Mouse (Mus musculus): ENCODE measurements around the gene Spats1. TPM values are rescaled to one million over a fixed set of nuclear protein-coding genes. Genes with fewer than 3 reads are reported as not detected.

The Spats1 gene
- total and polyA plus RNA-seq, 2 experiments from 2014 or later: 1.0 TPM; not detected in 1

- Histone ChIP-seq H3K36me3 (replicated peaks; ENCODE audit: control insufficient read depth, insufficient read depth, low read length) (no peaks in the 10 kb centered on the region), H3K9ac (replicated peaks; ENCODE audit: low read depth, low read length) (no peak overlapping the region), H3K4me1 (ENCODE audit: control insufficient read depth, insufficient read depth) (peaks cover 18% of the 10 kb centered on the region; the same call in 1 of the 2 replicates), H3K4me2 (ENCODE audit: low read depth, low read length) (no peak overlapping the region), H3K27me3 (ENCODE audit: control insufficient read depth, insufficient read depth, low read length) (no peaks in the 10 kb centered on the region), H3K4me3 (ENCODE audit: low read depth, low read length) (no peak overlapping the region), H3K9me3 (replicated peaks; ENCODE audit: control insufficient read depth, low read length) (no peaks in the 10 kb centered on the region), H3K27ac (ENCODE audit: low read depth) (no peak overlapping the region)
- 36% methylated on average over 4 of the region's 4 CpGs for WGBS
- DNase-seq (ENCODE audit: low spot score): no peak
- ATAC-seq (ENCODE audit: insufficient read depth, low read depth): no peak
- no peak for TF ChIP-seq CTCF (IDR thresholded peaks at IDR 0.05; ENCODE audit: low read depth)
- no peak for TF ChIP-seq EP300 (IDR thresholded peaks at IDR 0.05; ENCODE audit: low read depth)
Observed at GRCm38 (mm10) chr17:45500981-45501380, 25.8 kb upstream of the Spats1 start.

DNA sequence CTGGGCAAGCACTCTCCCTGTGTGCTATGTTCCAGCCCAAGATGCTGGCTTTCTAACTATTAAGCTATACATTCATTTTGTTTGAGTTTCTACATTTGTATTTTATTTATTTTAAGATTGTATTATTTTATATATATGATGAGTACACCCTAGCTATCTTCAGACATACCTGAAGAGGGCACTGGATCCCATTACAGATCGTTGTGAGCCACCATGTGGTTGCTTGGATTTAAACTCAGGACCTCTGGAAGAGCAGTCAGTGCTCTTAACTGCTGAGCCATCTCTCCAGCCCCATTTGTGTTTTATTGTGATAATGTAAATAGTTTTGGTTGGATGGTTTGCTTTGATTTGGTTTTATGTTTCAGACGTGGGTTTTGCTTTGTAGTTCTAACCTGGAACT, 24.3 kb upstream of the Spats1 start:
- no peaks in the 10 kb centered on the region for H3K36me3 ChIP-seq (replicated peaks; ENCODE audit: control insufficient read depth, insufficient read depth, low read length)
- 57% methylated on average over 2 of the region's 2 CpGs for WGBS
- H3K4me2 ChIP-seq (ENCODE audit: low read depth, low read length): no peak overlapping the region
- DNase-seq (ENCODE audit: low spot score) (no peak), ATAC-seq (ENCODE audit: insufficient read depth, low read depth) (no peak)
- H3K27me3 ChIP-seq (ENCODE audit: control insufficient read depth, insufficient read depth, low read length): no peaks in the 10 kb centered on the region
- H3K9ac ChIP-seq (replicated peaks; ENCODE audit: low read depth, low read length): no peak overlapping the region
- peaks cover 18% of the 10 kb centered on the region; the same call in 1 of the 2 replicates for H3K4me1 ChIP-seq (ENCODE audit: control insufficient read depth, insufficient read depth)
- H3K27ac ChIP-seq (ENCODE audit: low read depth): no peak overlapping the region
- no peaks in the 10 kb centered on the region for H3K9me3 ChIP-seq (replicated peaks; ENCODE audit: control insufficient read depth, low read length)
- TF ChIP-seq CTCF (IDR thresholded peaks at IDR 0.05; ENCODE audit: low read depth): no peak
- no peak for TF ChIP-seq EP300 (IDR thresholded peaks at IDR 0.05; ENCODE audit: low read depth)
- H3K4me3 ChIP-seq (ENCODE audit: low read depth, low read length): no peak overlapping the region

DNA sequence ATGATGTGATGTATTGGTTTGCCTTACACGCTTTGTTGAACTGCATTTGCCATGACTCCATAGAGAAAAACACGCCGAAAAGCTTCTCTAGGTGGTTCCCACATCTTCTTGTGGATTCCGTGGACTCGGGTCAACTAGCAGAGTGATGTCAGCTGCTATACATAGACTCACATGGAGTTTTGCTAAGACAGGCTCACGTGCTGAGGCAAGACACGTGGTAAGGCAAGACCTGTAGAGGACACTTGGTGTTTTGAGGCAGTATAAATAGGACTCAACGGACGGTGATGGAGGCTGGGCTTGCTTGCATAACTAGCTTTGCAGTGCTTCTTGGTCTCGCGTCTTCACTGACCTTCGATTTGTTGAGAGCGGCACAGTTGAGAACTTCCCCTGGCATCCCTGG, 23.2 kb upstream of the Spats1 start:
- WGBS: 47% methylated on average over 13 of the region's 13 CpGs
- no peak overlapping the region for H3K4me3 ChIP-seq (ENCODE audit: low read depth, low read length)
- no peak overlapping the region for H3K27ac ChIP-seq (ENCODE audit: low read depth)
- no peaks in the 10 kb centered on the region for H3K36me3 ChIP-seq (replicated peaks; ENCODE audit: control insufficient read depth, insufficient read depth, low read length)
- H3K9ac ChIP-seq (replicated peaks; ENCODE audit: low read depth, low read length): no peak overlapping the region
- no peak overlapping the region for H3K4me2 ChIP-seq (ENCODE audit: low read depth, low read length)
- DNase-seq (ENCODE audit: low spot score) (peak; percentile 35), ATAC-seq (ENCODE audit: insufficient read depth, low read depth) (peak; percentile 82)
- H3K4me1 ChIP-seq (ENCODE audit: control insufficient read depth, insufficient read depth): peaks cover 18% of the 10 kb centered on the region; the same call in 1 of the 2 replicates
- H3K27me3 ChIP-seq (ENCODE audit: control insufficient read depth, insufficient read depth, low read length): no peaks in the 10 kb centered on the region
- TF ChIP-seq EP300 (IDR thresholded peaks at IDR 0.05; ENCODE audit: low read depth): no peak
- TF ChIP-seq CTCF (IDR thresholded peaks at IDR 0.05; ENCODE audit: low read depth): no peak
- no peaks in the 10 kb centered on the region for H3K9me3 ChIP-seq (replicated peaks; ENCODE audit: control insufficient read depth, low read length)

DNA sequence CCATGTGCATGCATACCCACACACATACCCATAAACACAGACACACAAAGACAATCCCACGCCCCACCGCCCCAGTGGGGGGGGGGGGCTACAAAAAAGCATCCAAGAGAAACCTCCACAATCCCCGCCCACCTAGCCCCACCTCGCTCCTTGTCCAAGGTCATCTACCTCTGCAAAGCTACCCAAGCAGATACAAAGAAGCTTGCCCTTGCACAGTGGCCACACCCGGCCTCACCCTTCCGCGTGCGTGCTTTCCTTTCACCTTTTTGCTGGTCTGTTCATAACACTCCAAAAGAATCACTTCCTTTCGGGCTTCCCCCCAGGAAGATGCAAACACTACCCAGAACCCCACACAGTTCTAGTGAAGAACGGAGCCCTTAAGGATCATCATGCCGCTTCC, 20.2 kb upstream of the Spats1 start:
- no peak overlapping the region for H3K4me2 ChIP-seq (ENCODE audit: low read depth, low read length)
- H3K27me3 ChIP-seq (ENCODE audit: control insufficient read depth, insufficient read depth, low read length): no peaks in the 10 kb centered on the region
- DNase-seq (ENCODE audit: low spot score) (no peak), ATAC-seq (ENCODE audit: insufficient read depth, low read depth) (no peak)
- TF ChIP-seq CTCF (IDR thresholded peaks at IDR 0.05; ENCODE audit: low read depth) (no peak), EP300 (IDR thresholded peaks at IDR 0.05; ENCODE audit: low read depth) (no peak)
- H3K9ac ChIP-seq (replicated peaks; ENCODE audit: low read depth, low read length): no peak overlapping the region
- WGBS: 76% methylated on average over 11 of the region's 11 CpGs
- H3K27ac ChIP-seq (ENCODE audit: low read depth): no peak overlapping the region
- H3K4me3 ChIP-seq (ENCODE audit: low read depth, low read length): no peak overlapping the region
- H3K36me3 ChIP-seq (replicated peaks; ENCODE audit: control insufficient read depth, insufficient read depth, low read length): no peaks in the 10 kb centered on the region
- 0 out of 2 replicates have a peak, but pooled peaks cover 7% of the 10 kb centered on the region for H3K4me1 ChIP-seq (ENCODE audit: control insufficient read depth, insufficient read depth)
- H3K9me3 ChIP-seq (replicated peaks; ENCODE audit: control insufficient read depth, low read length): no peaks in the 10 kb centered on the region

- ATAC-seq (ENCODE audit: insufficient read depth, low read depth) (no peak), DNase-seq (ENCODE audit: low spot score) (no peak)
- no peaks in the 10 kb centered on the region for H3K4me1 ChIP-seq (ENCODE audit: control insufficient read depth, insufficient read depth)
- WGBS: 58% methylated on average over 13 of the region's 13 CpGs
- H3K27me3 ChIP-seq (ENCODE audit: control insufficient read depth, insufficient read depth, low read length): no peaks in the 10 kb centered on the region
- no peak overlapping the region for H3K27ac ChIP-seq (ENCODE audit: low read depth)
- H3K9me3 ChIP-seq (replicated peaks; ENCODE audit: control insufficient read depth, low read length): no peaks in the 10 kb centered on the region
- TF ChIP-seq EP300 (IDR thresholded peaks at IDR 0.05; ENCODE audit: low read depth) (no peak), CTCF (IDR thresholded peaks at IDR 0.05; ENCODE audit: low read depth) (no peak)
- H3K36me3 ChIP-seq (replicated peaks; ENCODE audit: control insufficient read depth, insufficient read depth, low read length): no peaks in the 10 kb centered on the region
- no peak overlapping the region for H3K9ac ChIP-seq (replicated peaks; ENCODE audit: low read depth, low read length)
- H3K4me2 ChIP-seq (ENCODE audit: low read depth, low read length): no peak overlapping the region
- H3K4me3 ChIP-seq (ENCODE audit: low read depth, low read length): no peak overlapping the region
Observed at GRCm38 (mm10) chr17:45490532-45491154, 15.4 kb upstream of the Spats1 start.

GRCm38 (mm10) chr17:45489736-45490135, 14.5 kb upstream of the Spats1 start:
- Histone ChIP-seq H3K4me2 (ENCODE audit: low read depth, low read length) (no peak overlapping the region), H3K9me3 (replicated peaks; ENCODE audit: control insufficient read depth, low read length) (no peaks in the 10 kb centered on the region), H3K9ac (replicated peaks; ENCODE audit: low read depth, low read length) (no peak overlapping the region), H3K36me3 (replicated peaks; ENCODE audit: control insufficient read depth, insufficient read depth, low read length) (no peaks in the 10 kb centered on the region), H3K27me3 (ENCODE audit: control insufficient read depth, insufficient read depth, low read length) (no peaks in the 10 kb centered on the region), H3K4me3 (ENCODE audit: low read depth, low read length) (no peak overlapping the region), H3K27ac (ENCODE audit: low read depth) (no peak overlapping the region), H3K4me1 (ENCODE audit: control insufficient read depth, insufficient read depth) (no peaks in the 10 kb centered on the region)
- TF ChIP-seq CTCF (IDR thresholded peaks at IDR 0.05; ENCODE audit: low read depth) (no peak), EP300 (IDR thresholded peaks at IDR 0.05; ENCODE audit: low read depth) (no peak)
- 72% methylated on average over 6 of the region's 6 CpGs for WGBS
- DNase-seq (ENCODE audit: low spot score) (no peak), ATAC-seq (ENCODE audit: insufficient read depth, low read depth) (no peak)
